13 mouse cellular contexts compared by ENCODE assay signal in the genomic region with DNA sequence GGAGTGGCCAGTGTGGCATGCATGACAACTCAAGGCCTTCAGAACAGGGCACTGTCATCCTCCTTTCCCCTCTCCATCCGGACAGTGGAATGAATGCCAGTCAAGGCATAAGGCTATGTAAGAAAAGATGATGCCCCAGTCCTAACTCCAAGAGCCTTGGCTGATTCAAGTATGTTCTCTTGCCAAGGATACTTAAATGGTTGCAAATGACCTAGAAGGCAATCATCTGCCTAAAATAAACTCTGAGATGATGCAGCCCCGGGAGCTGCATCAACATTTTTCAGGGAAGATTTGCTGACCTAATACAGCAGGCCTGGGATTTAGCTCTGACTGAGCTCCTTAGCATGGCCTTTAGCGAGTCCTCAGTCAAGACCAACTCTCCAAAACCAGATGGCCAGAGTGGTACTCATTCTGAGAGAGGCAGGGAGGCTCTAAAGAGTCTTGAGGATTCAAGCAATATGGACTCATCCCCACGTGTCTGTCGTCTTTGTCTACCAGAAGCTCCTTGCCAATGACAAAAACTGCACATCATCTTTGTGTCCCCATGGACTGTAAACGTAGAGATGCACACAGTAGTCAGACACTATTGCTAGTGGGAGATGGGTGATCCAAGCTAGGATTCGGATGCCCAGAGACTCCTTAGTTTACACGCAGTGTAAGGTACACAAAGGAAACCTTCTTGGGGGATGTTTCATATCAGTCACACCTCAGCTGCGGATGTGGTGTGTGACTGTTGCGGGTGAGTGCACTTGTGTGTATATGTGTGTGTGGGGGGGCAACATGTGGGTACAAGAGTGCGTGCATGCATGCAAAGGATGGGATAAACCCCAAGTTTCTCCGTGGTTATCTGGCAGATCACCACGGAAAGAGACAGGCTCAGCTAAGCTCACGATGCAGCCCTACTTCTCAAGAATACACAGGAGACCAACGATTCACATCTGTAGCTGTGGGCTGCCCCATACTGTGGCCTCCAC.
A peak's percentile ranks its signal among the peaks of the same experiment; 100 is the strongest.
DNase-seq lines count a peak whose midpoint lies in the region; ATAC-seq lines count a peak whose summit lies in the region.
"Had no signal": no experiment of that assay in that cellular context is flagged by ENCODE, and none has a peak within 500 bp of the region (broad histone marks: within the 10 kb centered on the region; RNA-seq: fewer than 3 reads in every experiment).

No protein-coding gene starts in this region.

- intact Hi-C loops in heart, postnatal 36 days (cut with DNase I) = no loop called here

- H3K36me3 ChIP-seq in heart, embryonic 13.5 days = no peaks in the 10 kb centered on the region; the same call in 1 of the 2 replicates
- H3K36me3 ChIP-seq in hindbrain, embryonic 16.5 days (ENCODE audit: control insufficient read depth, insufficient read depth, low read length) = no peaks in the 10 kb centered on the region
- H3K36me3 ChIP-seq: limb, embryonic 15.5 days had no signal

- 0 out of 2 replicates have a peak overlapping the region, but pooled peaks have one; percentile 17 for H3K9ac ChIP-seq in heart, embryonic 13.5 days
- no peak overlapping the region for H3K9ac ChIP-seq in hindbrain, embryonic 16.5 days (ENCODE audit: low read depth, low read length)
- H3K9ac ChIP-seq: limb, embryonic 15.5 days had no signal

- no peaks in the 10 kb centered on the region for H3K27me3 ChIP-seq in heart, embryonic 13.5 days (replicated peaks)
- H3K27me3 ChIP-seq in hindbrain, embryonic 16.5 days (replicated peaks; ENCODE audit: control insufficient read depth, insufficient read depth, low read length) = no peaks in the 10 kb centered on the region
- H3K27me3 ChIP-seq: limb, embryonic 15.5 days had no signal

- H3K9me3 ChIP-seq in heart, embryonic 13.5 days = no peaks in the 10 kb centered on the region
- no peaks in the 10 kb centered on the region for H3K9me3 ChIP-seq in hindbrain, embryonic 16.5 days (ENCODE audit: control insufficient read depth, low read length)
- H3K9me3 ChIP-seq: limb, embryonic 15.5 days had no signal

- H3K27ac ChIP-seq in heart, embryonic 13.5 days (replicated peaks) = peak overlapping the region; percentile 33
- H3K27ac ChIP-seq in hindbrain, embryonic 16.5 days (ENCODE audit: low read depth, low read length) = peak overlapping the region; percentile 59; the same call in 1 of the 2 replicates
- H3K27ac ChIP-seq: limb, embryonic 15.5 days had no signal

- no peak overlapping the region for H3K4me2 ChIP-seq in heart, embryonic 13.5 days
- no peak overlapping the region for H3K4me2 ChIP-seq in hindbrain, embryonic 16.5 days (ENCODE audit: low read length)
- H3K4me2 ChIP-seq: limb, embryonic 15.5 days had no signal

- 74% methylated on average over 15 of the region's 15 CpGs for WGBS in heart, embryonic 13.5 days
- WGBS in hindbrain, embryonic 16.5 days = 78% methylated on average over 15 of the region's 15 CpGs

- H3K4me3 ChIP-seq in heart, embryonic 13.5 days = no peak overlapping the region
- H3K4me3 ChIP-seq in hindbrain, embryonic 16.5 days (ENCODE audit: low read length) = no peak overlapping the region
- H3K4me3 ChIP-seq: limb, embryonic 15.5 days had no signal

- no peak for ATAC-seq in heart, embryonic 13.5 days (ENCODE audit: extremely low read depth, insufficient number of reproducible peaks, low FRiP score, low TSS enrichment)
- no peak for ATAC-seq in hindbrain, embryonic 16.5 days

- no peak for DNase-seq in heart, postnatal 36 days
- DNase-seq in retina, adult 2 months (ENCODE audit: low read depth, low spot score) = peak; percentile 26
- no peak for DNase-seq in retina, embryonic 14.5 days (ENCODE audit: low spot score)
- no peak for DNase-seq in ovary, postnatal 10 days (ENCODE audit: low spot score)
- DNase-seq in adipocyte (ENCODE audit: low spot score) = no peak
- DNase-seq: cerebellum, adult 8-10 months; heart, postnatal 4 days; layer of hippocampus, postnatal 36 days; lung, postnatal 4 days; right cerebral cortex, adult 18-20 months had no signal

- H3K4me1 ChIP-seq in heart, embryonic 13.5 days = peaks cover 85% of the 10 kb centered on the region
- peaks cover 56% of the 10 kb centered on the region for H3K4me1 ChIP-seq in hindbrain, embryonic 16.5 days (ENCODE audit: control insufficient read depth, insufficient read depth, low read depth, low read length)
